Mouse (Mus musculus): Measurements from ENCODE around the gene Gm3194.
"Not testable (repeated sequence)": the region's sequence is repeated elsewhere in the genome, so short reads cannot be mapped to it uniquely, and the experiment has no call there.

Gm3194 gene

DNA sequence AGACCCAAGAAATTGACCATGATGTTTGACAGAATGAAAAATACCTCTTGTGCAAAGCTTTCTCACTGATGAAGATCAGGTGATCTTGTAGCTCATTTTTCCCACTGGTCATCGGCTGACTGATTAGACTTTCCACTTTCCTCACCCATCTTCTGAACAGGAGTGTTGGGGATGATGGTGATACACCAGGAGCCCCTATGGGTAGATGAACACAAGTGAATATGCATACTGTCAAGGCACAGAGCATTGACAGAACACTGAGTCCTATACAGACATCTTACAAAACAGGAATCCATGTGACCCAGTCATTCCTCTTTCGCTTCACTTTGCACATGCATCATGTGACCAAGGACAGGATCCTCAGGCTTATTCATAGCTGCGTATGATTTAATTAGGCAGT lies at the start of gene Gm3194:
Gene Gm3194, minus strand, starts transcription at position 101 of the 400 bp plus-strand sequence.
- DNase-seq (ENCODE audit: extremely low read depth, insufficient read length, low spot score) = not testable (repeated sequence)

DNA sequence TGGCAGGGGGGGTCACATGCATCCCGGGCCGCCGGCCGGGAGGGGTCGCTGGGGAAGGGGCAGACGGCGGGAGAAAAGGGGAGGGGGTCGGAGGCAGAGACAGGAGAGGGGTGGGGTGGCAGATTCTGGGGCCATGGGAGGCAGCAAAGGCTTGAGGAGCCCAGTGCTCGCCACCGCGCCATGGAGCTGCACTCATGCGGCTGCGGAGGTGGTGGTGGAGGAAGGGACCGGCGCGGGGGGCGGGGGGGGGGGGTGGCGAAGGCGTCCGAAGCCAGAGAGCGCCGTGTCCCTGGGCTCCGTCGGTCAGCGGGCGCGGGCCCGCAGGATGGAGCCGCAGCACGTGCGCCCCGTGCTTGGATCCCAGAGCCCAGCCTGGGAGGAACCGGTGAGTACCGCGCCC lies 46.1 kb upstream of the Gm3194 start, which contains the start of gene Gm3488:
Gene Gm3488, plus strand, starts transcription at position 301 of the 400 bp plus-strand sequence.
- DNase-seq (ENCODE audit: extremely low read depth, insufficient read length, low spot score) = not testable (repeated sequence)

DNA sequence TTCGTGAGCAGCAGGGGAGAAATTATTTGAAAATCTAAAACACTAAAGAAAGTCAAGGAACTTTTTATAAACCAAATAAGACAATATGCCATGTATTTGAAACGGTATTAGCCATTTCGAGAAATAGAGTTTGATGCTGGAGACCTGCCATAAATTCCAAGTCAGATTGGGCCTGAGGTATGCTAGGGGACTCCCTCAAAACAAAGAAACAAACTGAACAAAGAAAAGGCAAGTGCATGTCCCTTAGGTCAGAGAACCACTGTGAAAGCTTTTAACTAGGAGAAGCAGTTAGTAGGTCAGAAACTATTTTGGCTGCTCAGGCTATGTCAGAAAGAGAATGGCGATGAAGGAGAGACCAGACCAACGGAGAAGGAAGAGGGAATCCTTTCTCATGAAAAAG lies 28.6 kb upstream of the Gm3194 start, which contains the start of gene Gm3187:
Gene Gm3187, plus strand, starts transcription at position 301 of the 400 bp plus-strand sequence.
- not testable (repeated sequence) for DNase-seq (ENCODE audit: extremely low read depth, insufficient read length, low spot score)

DNA sequence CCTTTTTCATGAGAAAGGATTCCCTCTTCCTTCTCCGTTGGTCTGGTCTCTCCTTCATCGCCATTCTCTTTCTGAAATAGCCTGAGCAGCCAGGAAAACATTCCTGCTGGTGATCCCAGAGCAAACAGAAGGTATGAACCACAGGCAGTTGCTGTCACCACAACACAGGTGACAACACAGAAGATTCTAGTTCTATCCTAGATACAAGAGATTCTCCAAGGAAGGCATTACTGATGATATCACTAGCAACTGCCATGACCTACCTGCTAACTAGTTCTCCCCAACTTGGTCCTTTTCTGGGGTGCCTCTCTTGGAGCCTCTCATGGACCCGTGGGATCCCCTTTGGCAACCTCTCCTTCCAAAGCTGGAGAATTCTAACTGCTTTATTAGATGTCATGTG lies 22.5 kb upstream of the Gm3194 start, which contains the start of gene Gm8246:
Gene Gm8246, minus strand, starts transcription at position 101 of the 400 bp plus-strand sequence.
- DNase-seq (ENCODE audit: extremely low read depth, insufficient read length, low spot score) = not testable (repeated sequence)

DNA sequence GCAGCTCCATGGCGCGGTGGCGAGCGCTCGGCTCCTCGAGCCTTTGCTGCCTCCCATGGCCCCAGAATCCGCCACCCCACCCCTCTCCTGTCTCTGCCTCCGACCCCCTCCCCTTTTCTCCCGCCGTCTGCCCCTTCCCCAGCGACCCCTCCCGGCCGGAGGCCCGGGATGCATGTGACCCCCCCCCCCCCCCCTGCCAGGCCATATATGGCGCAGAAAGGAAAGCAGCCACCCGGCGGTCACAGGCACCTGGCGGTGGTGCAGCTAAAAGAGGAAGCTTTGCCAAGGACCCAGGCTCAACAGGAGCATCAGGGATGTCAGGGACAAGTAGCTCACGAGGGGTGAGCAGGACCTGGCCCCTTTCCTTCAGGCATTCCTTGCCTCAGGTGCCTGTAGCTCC lies 5.2 kb upstream of the Gm3194 start:
- DNase-seq (ENCODE audit: extremely low read depth, insufficient read length, low spot score) = not testable (repeated sequence)

DNA sequence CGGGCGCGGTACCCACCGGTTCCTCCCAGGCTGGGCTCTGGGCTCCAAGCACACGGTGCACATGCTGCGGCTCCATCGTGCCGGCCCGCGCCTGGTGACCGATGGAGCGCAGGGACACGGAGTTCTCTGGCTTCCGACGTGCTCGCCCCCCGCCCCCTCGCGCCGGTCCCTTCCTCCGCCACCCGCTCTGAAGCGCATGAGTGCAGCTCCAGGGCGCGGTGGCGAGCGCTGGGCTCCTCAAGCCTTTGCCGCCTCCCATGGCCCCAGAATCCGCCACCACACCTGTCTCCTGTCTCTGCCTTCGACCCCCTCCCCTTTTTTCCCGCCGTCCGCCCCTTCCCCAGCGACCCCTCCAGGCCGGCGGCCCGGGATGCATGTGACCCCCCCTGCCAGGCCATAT lies 66.3 kb downstream of the Gm3194 start, which contains the start of gene Gm3500:
Gene Gm3500, minus strand, starts transcription at position 101 of the 400 bp plus-strand sequence.
- not testable (repeated sequence) for DNase-seq (ENCODE audit: extremely low read depth, insufficient read length, low spot score)

Measured in 3134 (cell line).